Mouse (Mus musculus) ZHBTc4 (cell line): ENCODE measurements around the gene Pdlim4.
"Not testable (repeated sequence)": the region's sequence is repeated elsewhere in the genome, so short reads cannot be mapped to it uniquely, and the experiment has no call there.

Experiments used
- DNase-seq: peaks from one replicate; pipeline ENCODE4 v3.0.0-alpha.2; 2011; ENCODE audit warnings: low read depth, low spot score

Gene Pdlim4

DNA sequence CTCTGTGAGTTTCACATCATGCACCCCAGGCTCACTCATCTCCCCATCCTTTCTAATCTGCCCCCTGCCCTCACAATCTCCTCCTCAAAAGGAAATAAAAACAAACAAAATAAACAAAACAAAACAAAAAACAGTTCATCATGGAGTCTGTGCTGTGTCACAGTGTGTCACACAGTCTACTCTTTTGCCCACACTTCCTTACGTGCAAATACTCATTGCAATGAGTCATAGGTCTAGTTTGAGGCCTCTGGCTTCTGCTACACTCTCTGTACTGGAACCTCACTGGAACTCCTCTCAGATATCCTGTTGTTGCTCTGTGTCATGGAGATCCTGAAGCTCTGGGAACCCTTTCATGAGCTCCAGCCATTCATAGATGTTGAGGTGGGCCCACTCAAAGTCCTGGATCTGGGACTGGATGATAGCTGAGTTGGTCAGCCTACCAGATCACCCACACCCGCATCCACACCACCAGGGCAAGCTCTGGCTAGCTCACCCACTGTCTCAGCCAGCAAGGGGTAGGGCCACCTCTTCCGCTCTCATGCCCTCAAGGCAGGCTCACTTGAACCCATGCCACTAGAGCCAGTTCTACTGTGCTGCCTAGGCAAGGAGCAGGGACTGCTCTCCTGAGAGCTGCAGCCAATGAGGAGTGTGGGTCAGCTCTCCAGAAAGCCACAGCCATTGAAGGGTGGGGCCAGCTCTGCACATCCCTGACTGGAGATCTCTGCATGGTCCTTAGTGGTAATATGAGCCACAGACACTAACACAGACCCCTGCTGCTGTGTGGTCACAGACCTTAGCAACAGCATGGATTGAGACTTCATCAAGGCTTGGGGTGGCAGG is 49.7 kb downstream of the Pdlim4 start:
- DNase-seq: no peak

DNA sequence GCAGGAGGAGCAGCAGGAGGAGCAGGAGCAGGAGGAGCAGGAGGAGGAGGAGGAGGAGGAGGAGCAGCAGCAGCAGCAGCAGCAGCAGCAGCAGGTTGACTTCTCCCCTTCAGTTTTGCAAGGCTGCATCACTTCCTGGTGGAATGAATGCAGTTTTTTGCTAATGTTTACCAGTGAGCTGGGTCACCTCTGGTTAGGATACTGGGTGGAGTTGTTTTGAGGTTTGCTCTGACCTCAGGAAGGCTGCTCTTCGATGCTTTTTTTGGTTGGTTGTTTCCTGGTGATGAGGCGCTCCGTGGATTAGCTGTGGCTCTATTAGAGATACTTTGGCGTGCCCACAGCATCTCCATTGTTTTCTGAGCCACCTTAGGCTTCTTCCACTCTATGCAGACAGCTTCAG is 51.2 kb downstream of the Pdlim4 start:
- DNase-seq: no peak

GRCm38 (mm10) chr11:54016051-54016450 is 52.8 kb downstream of the Pdlim4 start:
- DNase-seq: no peak

GRCm38 (mm10) chr11:54012961-54013360 is 55.9 kb downstream of the Pdlim4 start:
- DNase-seq: no peak

DNA sequence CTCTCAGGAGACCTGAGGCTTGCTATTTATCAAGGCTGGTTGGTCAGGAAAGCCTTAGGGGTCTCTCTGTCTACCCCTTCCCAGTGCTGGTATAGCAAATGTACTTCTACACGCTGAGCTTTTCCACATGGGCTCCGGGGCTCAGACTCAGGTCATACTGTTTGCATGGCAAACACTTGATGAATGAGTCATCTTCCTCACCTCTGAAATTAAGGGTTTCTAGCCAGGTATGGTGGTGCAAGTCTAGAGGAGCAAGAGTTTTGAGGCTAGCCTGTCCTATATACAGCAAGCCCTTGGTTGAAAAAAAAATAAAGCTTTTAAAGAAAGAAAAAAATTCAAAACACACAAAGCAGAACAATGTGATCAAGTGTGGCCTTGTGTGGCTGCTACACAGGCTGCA is 57.6 kb downstream of the Pdlim4 start:
- no peak for DNase-seq

GRCm38 (mm10) chr11:54008416-54008920 is 60.3 kb downstream of the Pdlim4 start:
- DNase-seq: no peak

GRCm38 (mm10) chr11:54007717-54008116 is 61.1 kb downstream of the Pdlim4 start:
- no peak for DNase-seq

- no peak for DNase-seq
These were observed 61.9 kb downstream of the Pdlim4 start for GRCm38 (mm10) chr11:54006901-54007300.

DNA sequence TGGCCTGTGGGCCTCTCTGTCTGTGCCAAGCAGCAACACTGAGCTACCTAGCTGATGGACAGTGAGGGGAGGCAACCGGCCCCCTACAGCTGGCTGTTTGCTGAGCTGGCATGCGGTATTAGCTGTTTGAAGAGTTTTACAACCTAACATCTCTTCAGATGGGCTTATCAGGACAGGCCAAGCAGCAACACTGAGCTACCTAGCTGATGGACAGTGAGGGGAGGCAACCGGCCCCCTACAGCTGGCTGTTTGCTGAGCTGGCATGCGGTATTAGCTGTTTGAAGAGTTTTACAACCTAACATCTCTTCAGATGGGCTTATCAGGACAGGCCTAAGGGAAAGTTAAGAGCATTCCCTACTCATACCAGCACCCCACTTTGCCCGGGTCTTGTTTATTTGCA is 62.5 kb downstream of the Pdlim4 start:
- DNase-seq: not testable (repeated sequence)
